Mouse (Mus musculus) lung, postnatal 0 days (tissue): ENCODE results near the gene Cort.

ENCODE experiments used
- CTCF ChIP-seq: IDR thresholded peaks from 2 replicates; pipeline ENCODE4 v1.5.1; 2016; ENCODE audit warnings: antibody characterized with exemption, mild to moderate bottlenecking
- EP300 ChIP-seq: IDR thresholded peaks from 2 replicates; pipeline ENCODE4 v1.6.1; 2016; ENCODE audit warnings: antibody characterized with exemption, mild to moderate bottlenecking, control low read depth

- TF ChIP-seq EP300 (no peak), CTCF (no peak)
These were observed 3.1 kb downstream of the Cort start for GRCm38 (mm10) chr4:149123432-149123831.
